Mouse (Mus musculus) midbrain, embryonic 13.5 days (tissue): ENCODE measurements at regions not wholly inside any gene's neighbourhood (a gene's known extent, or its start where the extent isn't known, plus 50 kb on each side); places are given as distances from the start of the nearest gene placed in this dataset.
"Not testable (repeated sequence)": the region's sequence is repeated elsewhere in the genome, so short reads cannot be mapped to it uniquely, and the experiment has no call there.

Experiments
- ATAC-seq: fragments of 200-750 bp; cut with Nextera tagmentation; 2 replicates; pipeline ENCODE4 v1.8.0; 2017; ENCODE audit warnings: mild to moderate bottlenecking, moderate TSS enrichment, moderate library complexity
- H3K27ac ChIP-seq: fragments of 300-500 bp; sonication (generic); 2 replicates; pipeline ENCODE4 v1.5.1; 2015; ENCODE audit warnings: inconsistent platforms, mild to moderate bottlenecking, moderate library complexity
- H3K27me3 ChIP-seq: fragments of 300-500 bp; sonication (generic); 2 replicates; pipeline ENCODE4 v1.6.1; 2015; ENCODE audit warnings: mild to moderate bottlenecking, inconsistent platforms
- H3K36me3 ChIP-seq: fragments of 300-500 bp; sonication (generic); 2 replicates; pipeline ENCODE4 v1.6.1; 2015; ENCODE audit warnings: mild to moderate bottlenecking, inconsistent platforms
- H3K4me1 ChIP-seq: fragments of 300-500 bp; sonication (generic); replicated peaks from 2 replicates; pipeline ENCODE4 v1.6.1; 2015; ENCODE audit warnings: inconsistent platforms
- H3K4me2 ChIP-seq: fragments of 300-500 bp; sonication (generic); replicated peaks from 2 replicates; pipeline ENCODE4 v1.6.1; 2015; ENCODE audit warnings: moderate library complexity, mild to moderate bottlenecking, inconsistent platforms
- H3K4me3 ChIP-seq: fragments of 300-500 bp; sonication (generic); replicated peaks from 2 replicates; pipeline ENCODE4 v1.5.1; 2015; ENCODE audit warnings: mild to moderate bottlenecking, inconsistent platforms
- H3K9ac ChIP-seq: fragments of 300-500 bp; sonication (generic); replicated peaks from 2 replicates; pipeline ENCODE4 v1.6.1; 2015; ENCODE audit warnings: mild to moderate bottlenecking, inconsistent platforms
- H3K9me3 ChIP-seq: fragments of 300-500 bp; sonication (generic); 2 replicates; pipeline ENCODE4 v1.6.1; 2016; ENCODE audit warnings: mild to moderate bottlenecking, inconsistent platforms
- WGBS: fragments of 180-500 bp; shearing (Covaris S2); methylation state at CpG from one replicate; pipeline ENCODE4 v1.1.7; 2015; 5-methylcytosine and 5-hydroxymethylcytosine counted together

GRCm38 (mm10) chr16:23776501-23776900 is 114.3 kb downstream of the Sst start:
- ATAC-seq, result no peak
- Histone ChIP-seq H3K4me2 (no peak overlapping the region), H3K9me3 (no peaks in the 10 kb centered on the region), H3K27ac (no peak overlapping the region), H3K27me3 (no peaks in the 10 kb centered on the region), H3K4me3 (no peak overlapping the region), H3K4me1 (no peaks in the 10 kb centered on the region), H3K9ac (no peak overlapping the region), H3K36me3 (no peaks in the 10 kb centered on the region)
- WGBS, result 50% methylated on average over 1 of the region's 1 CpGs

GRCm38 (mm10) chr16:23758136-23758812 is 132.5 kb downstream of the Sst start:
- WGBS, result 82% methylated on average over 7 of the region's 7 CpGs
- no peak for ATAC-seq

GRCm38 (mm10) chr16:23737026-23737425 is 153.7 kb downstream of the Sst start:
- WGBS, result 57% methylated on average over 3 of the region's 3 CpGs
- ATAC-seq, result no peak

More at GRCm38 (mm10) chr16:23758136-23758812, 132.5 kb downstream of the Sst start:
- Histone ChIP-seq H3K27me3 (no peaks in the 10 kb centered on the region), H3K9me3 (no peaks in the 10 kb centered on the region), H3K36me3 (no peaks in the 10 kb centered on the region), H3K9ac (no peak overlapping the region), H3K4me3 (no peak overlapping the region), H3K27ac (no peak overlapping the region), H3K4me2 (no peak overlapping the region), H3K4me1 (no peaks in the 10 kb centered on the region)

GRCm38 (mm10) chr16:23735722-23736121 is 155.0 kb downstream of the Sst start:
- Histone ChIP-seq H3K27me3 (no peaks in the 10 kb centered on the region), H3K9me3 (no peaks in the 10 kb centered on the region), H3K27ac (no peak overlapping the region), H3K4me1 (no peaks in the 10 kb centered on the region), H3K4me2 (no peak overlapping the region), H3K36me3 (no peaks in the 10 kb centered on the region), H3K4me3 (no peak overlapping the region), H3K9ac (no peak overlapping the region)
- 39% methylated on average over 5 of the region's 5 CpGs for WGBS
- ATAC-seq, result no peak

More at GRCm38 (mm10) chr16:23737026-23737425, 153.7 kb downstream of the Sst start:
- no peak overlapping the region for H3K4me2 ChIP-seq
- H3K9ac ChIP-seq, result no peak overlapping the region
- no peaks in the 10 kb centered on the region for H3K27me3 ChIP-seq
- H3K4me3 ChIP-seq, result no peak overlapping the region
- no peak overlapping the region for H3K27ac ChIP-seq
- no peaks in the 10 kb centered on the region for H3K4me1 ChIP-seq
- H3K36me3 ChIP-seq, result no peaks in the 10 kb centered on the region
- no peaks in the 10 kb centered on the region for H3K9me3 ChIP-seq

GRCm38 (mm10) chr16:23726562-23726961 is 164.2 kb downstream of the Sst start:
- Histone ChIP-seq H3K4me2 (no peak overlapping the region), H3K9me3 (no peaks in the 10 kb centered on the region), H3K27ac (no peak overlapping the region), H3K9ac (no peak overlapping the region), H3K4me1 (no peaks in the 10 kb centered on the region), H3K27me3 (no peaks in the 10 kb centered on the region), H3K36me3 (no peaks in the 10 kb centered on the region), H3K4me3 (no peak overlapping the region)
- no peak for ATAC-seq
- 89% methylated on average over 4 of the region's 4 CpGs for WGBS

GRCm38 (mm10) chr16:23721745-23722144 is 169.0 kb downstream of the Sst start:
- Histone ChIP-seq H3K27me3 (no peaks in the 10 kb centered on the region), H3K27ac (no peak overlapping the region), H3K36me3 (no peaks in the 10 kb centered on the region), H3K4me1 (no peaks in the 10 kb centered on the region), H3K9ac (no peak overlapping the region), H3K4me3 (no peak overlapping the region), H3K9me3 (0 out of 2 replicates have a peak, but pooled peaks cover 3% of the 10 kb centered on the region), H3K4me2 (no peak overlapping the region)
- ATAC-seq, result no peak

- Histone ChIP-seq H3K4me2 (no peak overlapping the region), H3K9ac (no peak overlapping the region), H3K9me3 (no peaks in the 10 kb centered on the region), H3K27me3 (no peaks in the 10 kb centered on the region), H3K4me1 (no peaks in the 10 kb centered on the region), H3K27ac (no peak overlapping the region), H3K4me3 (no peak overlapping the region), H3K36me3 (no peaks in the 10 kb centered on the region)
- ATAC-seq, result no peak
- WGBS, result 39% methylated on average over 1 of the region's 1 CpGs
Measured at GRCm38 (mm10) chr16:23701156-23701555, 180.5 kb upstream of the Masp1 start.

- H3K9me3 ChIP-seq, H3K27me3 ChIP-seq, H3K27ac ChIP-seq, H3K4me3 ChIP-seq, H3K4me2 ChIP-seq, H3K9ac ChIP-seq, H3K4me1 ChIP-seq, H3K36me3 ChIP-seq, ATAC-seq: not testable (repeated sequence)
Measured at GRCm38 (mm10) chr16:23694226-23694625, 173.6 kb upstream of the Masp1 start.

- H3K4me3 ChIP-seq, result no peak overlapping the region
- H3K4me1 ChIP-seq, result peaks cover 4% of the 10 kb centered on the region; the same call in 1 of the 2 replicates
- H3K9me3 ChIP-seq, result no peaks in the 10 kb centered on the region
- no peak overlapping the region for H3K4me2 ChIP-seq
- H3K36me3 ChIP-seq, result no peaks in the 10 kb centered on the region
- no peak for ATAC-seq
- no peak overlapping the region for H3K9ac ChIP-seq
- H3K27ac ChIP-seq, result no peak overlapping the region
- H3K27me3 ChIP-seq, result no peaks in the 10 kb centered on the region
- 92% methylated on average over 2 of the region's 2 CpGs for WGBS
Measured at GRCm38 (mm10) chr16:23690061-23690460, 169.4 kb upstream of the Masp1 start.

- Histone ChIP-seq H3K4me1 (peaks cover 4% of the 10 kb centered on the region; the same call in 1 of the 2 replicates), H3K36me3 (no peaks in the 10 kb centered on the region), H3K9me3 (no peaks in the 10 kb centered on the region), H3K4me2 (no peak overlapping the region), H3K9ac (no peak overlapping the region), H3K27me3 (no peaks in the 10 kb centered on the region), H3K4me3 (no peak overlapping the region), H3K27ac (no peak overlapping the region)
- ATAC-seq, result no peak
- WGBS, result 80% methylated on average over 8 of the region's 8 CpGs
Measured at GRCm38 (mm10) chr16:23686783-23687182, 166.2 kb upstream of the Masp1 start.

GRCm38 (mm10) chr16:23680434-23680833 is 159.8 kb upstream of the Masp1 start:
- Histone ChIP-seq H3K9ac (no peak overlapping the region), H3K27ac (no peak overlapping the region), H3K4me1 (no peaks in the 10 kb centered on the region), H3K9me3 (no peaks in the 10 kb centered on the region), H3K4me3 (no peak overlapping the region), H3K36me3 (no peaks in the 10 kb centered on the region), H3K4me2 (no peak overlapping the region), H3K27me3 (no peaks in the 10 kb centered on the region)
- WGBS, result 78% methylated on average over 2 of the region's 2 CpGs
- peak; percentile 55; the same call in 1 of the 2 replicates for ATAC-seq

- ATAC-seq, result no peak
- no peak overlapping the region for H3K4me2 ChIP-seq
- 42% methylated on average over 6 of the region's 6 CpGs for WGBS
- no peaks in the 10 kb centered on the region for H3K36me3 ChIP-seq
- no peak overlapping the region for H3K9ac ChIP-seq
- no peaks in the 10 kb centered on the region for H3K27me3 ChIP-seq
- H3K4me3 ChIP-seq, result no peak overlapping the region
- no peaks in the 10 kb centered on the region for H3K4me1 ChIP-seq
- H3K27ac ChIP-seq, result no peak overlapping the region
- no peaks in the 10 kb centered on the region for H3K9me3 ChIP-seq
Measured at GRCm38 (mm10) chr16:23672375-23672774, 151.8 kb upstream of the Masp1 start.

- no peak overlapping the region for H3K4me3 ChIP-seq
- no peak overlapping the region for H3K4me2 ChIP-seq
- H3K36me3 ChIP-seq, result no peaks in the 10 kb centered on the region
- H3K9me3 ChIP-seq, result no peaks in the 10 kb centered on the region
- H3K4me1 ChIP-seq, result no peaks in the 10 kb centered on the region
- H3K9ac ChIP-seq, result no peak overlapping the region
- ATAC-seq, result no peak
- H3K27me3 ChIP-seq, result no peaks in the 10 kb centered on the region
- 55% methylated on average over 4 of the region's 4 CpGs for WGBS
- 0 out of 2 replicates have a peak overlapping the region, but pooled peaks have one; percentile 30 for H3K27ac ChIP-seq
Measured at GRCm38 (mm10) chr16:23670161-23670560, 149.5 kb upstream of the Masp1 start.
